Mouse (Mus musculus) embryonic stem cell, embryonic (primary cell): ENCODE data around the gene Eif2b5.

ENCODE experiments used
- CTCF ChIA-PET, 4 experiments: fragments of 300-600 bp in 2 of 4; fragments of 350-600 bp in 2 of 4; sonication (Branson Sonifier 250); formaldehyde crosslinking; loops; one replicate each; lab custom pipeline; 2022; ENCODE audit warnings: inconsistent platforms in 2 of 4; lab: Charles Lee
- POLR2A ChIA-PET, 4 experiments: fragments of 300-600 bp in 2 of 4; fragments of 350-600 bp in 2 of 4; sonication (Branson Sonifier 250); formaldehyde crosslinking; loops; one replicate each; lab custom pipeline; 2022; ENCODE audit warnings: antibody characterized with exemption in 4 of 4, inconsistent platforms in 1 of 4; lab: Charles Lee

Eif2b5 gene

GRCm38 (mm10) chr16:20540438-20540837, 41.8 kb downstream of the Eif2b5 start:
- CTCF ChIA-PET, result interaction anchor here in 1 of 4 experiments (0.5 kb wide), 1 partner anchor 381 kb away, joined by 3 read pairs; no protein-coding TSS in a partner anchor
- POLR2A ChIA-PET, result interaction anchor here in 3 of 4 experiments (0.5 to 1.5 kb wide), 12 partner anchors 14 to 176 kb away, joined by 3 to 6 read pairs (median 3); partner anchors contain the start of genes Eif2b5 (in 2 of the 3), Alg3 (in 1 of the 3), Camk2n2 (in 1 of the 3) and Eef1akmt4 (in 1 of the 3)

GRCm38 (mm10) chr16:20545696-20546095, 47.1 kb downstream of the Eif2b5 start:
- CTCF ChIA-PET, result no interaction called here
- POLR2A ChIA-PET, result interaction anchor here in 3 of 4 experiments (0.6 to 8.0 kb wide), 16 partner anchors 8 to 235 kb away, joined by 3 to 122 read pairs (median 4); partner anchors contain the start of genes Ap2m1 (in 2 of the 3), Alg3 (in 1 of the 3), Eef1akmt4 (in 1 of the 3) and Eif2b5 (in 1 of the 3)

DNA sequence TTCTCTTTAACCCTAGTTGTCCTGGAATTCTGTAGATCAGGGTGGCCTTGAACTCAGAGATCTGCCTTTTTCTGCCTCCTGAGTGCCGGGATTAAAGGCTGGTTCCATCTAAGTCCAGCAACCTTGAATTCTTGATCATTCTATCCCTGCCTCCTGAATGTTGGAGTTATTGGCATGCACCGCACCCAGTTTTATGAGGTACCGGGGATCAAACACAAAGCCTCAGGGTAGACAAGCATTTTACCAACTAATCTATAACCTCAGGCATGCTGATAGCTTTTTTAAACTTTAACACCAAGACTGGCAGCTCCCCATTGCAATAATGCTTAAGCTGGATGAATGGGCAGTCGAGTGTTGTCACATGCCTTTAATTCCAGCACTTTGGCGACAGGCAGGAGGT, 48.8 kb downstream of the Eif2b5 start:
- ChIA-PET POLR2A (interaction anchor here (0.6 to 8.0 kb wide), 65 partner anchors 10 to 708 kb away, joined by 3 to 122 read pairs (median 5); partner anchors contain the start of genes Ap2m1 (in 4 of the 4), Alg3 (in 3 of the 4), Eef1akmt4 (in 3 of the 4) and Gm49333 (in 3 of the 4)), CTCF (interaction anchor here in 3 of 4 experiments (0.6 to 2.0 kb wide), 6 partner anchors 10 to 642 kb away, joined by 3 to 7 read pairs (median 3); no protein-coding TSS in a partner anchor)

DNA sequence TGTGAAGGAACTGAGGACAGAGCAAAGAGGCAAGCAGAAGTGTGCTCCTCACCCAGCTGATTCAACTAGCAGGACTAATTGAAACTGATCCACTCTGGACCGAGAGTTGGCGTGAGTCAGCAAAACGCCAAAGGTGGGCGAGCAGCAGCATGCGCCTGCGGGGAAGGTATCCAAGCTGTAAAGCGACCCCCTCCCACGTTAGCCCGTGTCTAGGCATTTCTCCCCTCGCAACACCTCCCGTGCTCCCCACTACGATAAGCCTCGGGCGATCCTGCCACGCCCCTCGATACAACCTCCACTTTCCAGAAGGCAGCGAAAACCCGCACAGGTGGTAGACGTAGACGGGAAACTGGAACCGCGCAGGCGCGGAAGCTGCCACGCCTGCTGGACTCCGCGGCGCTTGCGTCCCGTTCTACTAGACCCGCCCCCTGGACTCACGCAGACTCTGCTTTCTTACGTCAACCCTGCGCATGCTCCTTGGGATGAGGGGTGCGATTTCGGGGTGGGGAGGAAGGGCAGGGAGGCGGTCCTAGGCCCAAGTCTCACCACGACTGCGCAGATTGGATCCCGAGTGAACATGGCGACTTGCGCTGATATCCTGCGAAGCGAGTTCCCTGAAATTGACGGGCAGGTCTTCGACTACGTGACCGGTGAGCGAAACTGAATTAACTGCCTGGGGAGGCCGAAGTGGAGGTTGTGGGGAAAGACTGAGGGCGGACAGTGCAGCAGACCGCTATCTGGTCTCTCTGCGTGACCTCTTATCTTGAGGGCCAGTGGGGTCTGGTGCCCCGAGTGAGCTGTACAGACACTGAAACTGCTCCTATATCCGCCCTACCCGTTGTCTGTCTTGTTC, 49.7 kb downstream of the Eif2b5 start, which contains the start of gene Abcf3:
Abcf3 (plus strand) TSS at position 482 of the 853 bp plus-strand sequence.
- POLR2A ChIA-PET, result interaction anchor here (0.5 to 8.0 kb wide), 77 partner anchors 9 to 1435 kb away, joined by 3 to 122 read pairs (median 4); partner anchors contain the start of genes Ap2m1 (in 4 of the 4), Alg3 (in 3 of the 4), Eef1akmt4 (in 3 of the 4) and Gm49333 (in 3 of the 4)
- CTCF ChIA-PET, result interaction anchor here (0.6 to 2.0 kb wide), 11 partner anchors 9 to 641 kb away, joined by 3 to 7 read pairs (median 3); partner anchors contain the start of genes Ap2m1 (in 1 of the 4) and Dvl3 (in 1 of the 4)

DNA sequence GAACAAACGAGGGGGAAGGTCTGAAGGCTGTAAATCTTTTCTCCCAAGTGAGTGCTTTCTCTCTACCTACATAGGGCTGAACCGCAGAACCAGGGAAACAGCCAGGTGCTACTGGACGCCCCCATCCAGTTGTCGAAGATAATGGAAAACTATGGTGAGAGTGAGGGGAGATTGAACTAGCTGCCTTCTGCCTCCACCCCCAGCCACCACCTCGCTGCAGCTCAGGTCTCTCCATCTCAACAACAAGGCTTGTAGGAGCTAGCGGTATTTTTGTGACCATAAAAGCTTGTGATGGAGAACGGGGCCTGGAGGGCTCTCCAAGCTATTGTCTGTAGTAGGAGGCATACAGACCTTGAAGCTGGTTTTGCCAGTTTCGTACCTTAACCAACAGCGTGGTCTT, 50.5 kb downstream of the Eif2b5 start:
- CTCF ChIA-PET, result interaction anchor here in 2 of 4 experiments (0.6 to 2.0 kb wide), 3 partner anchors 35 to 48 kb away, joined by 3 to 7 read pairs (median 4); no protein-coding TSS in a partner anchor
- POLR2A ChIA-PET, result interaction anchor here (0.6 to 8.0 kb wide), 38 partner anchors 8 to 229 kb away, joined by 3 to 122 read pairs (median 8); partner anchors contain the start of genes Ap2m1 (in 3 of the 4), Alg3 (in 2 of the 4), Clcn2 (in 2 of the 4) and Dvl3 (in 2 of the 4)

DNA sequence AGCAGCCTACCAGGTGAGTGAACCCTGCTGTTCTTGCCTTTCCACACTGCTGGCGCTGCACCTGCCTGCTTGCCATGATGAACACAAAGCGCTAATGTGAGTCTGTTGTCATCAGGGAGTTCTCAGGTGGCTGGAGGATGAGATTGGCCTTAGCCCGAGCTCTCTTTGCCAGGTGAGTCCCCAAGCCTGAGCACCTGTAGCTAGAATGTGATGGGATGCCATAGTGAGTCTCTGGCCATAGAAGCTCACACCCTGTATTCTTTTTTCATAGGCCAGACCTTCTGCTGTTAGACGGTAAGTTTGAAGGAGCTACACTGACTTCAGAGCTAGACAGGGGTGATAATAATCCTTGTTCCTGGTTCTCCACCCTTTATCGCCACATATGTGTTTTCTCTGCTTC, 53.1 kb downstream of the Eif2b5 start:
- CTCF ChIA-PET, result no interaction called here

DNA sequence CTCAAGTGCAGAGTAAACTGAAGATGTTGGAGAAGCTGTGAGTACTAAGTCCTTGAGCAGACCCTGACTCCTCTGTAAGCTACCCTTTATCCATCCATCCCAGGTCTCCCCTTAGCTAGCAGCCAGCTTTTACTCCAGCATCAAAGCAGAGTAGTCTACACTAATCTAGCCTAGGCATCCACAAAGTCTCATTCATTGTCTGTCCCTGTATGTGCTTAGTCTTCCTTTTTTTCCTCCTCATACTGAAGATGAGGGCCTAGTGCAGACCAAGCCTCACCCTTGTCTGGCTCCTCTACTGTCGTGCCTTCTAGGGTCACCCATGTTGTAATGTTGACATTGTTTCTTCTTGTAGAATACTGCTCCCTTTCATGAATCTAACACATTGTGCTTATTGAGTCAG, 54.0 kb downstream of the Eif2b5 start:
- ChIA-PET CTCF (no interaction called here), POLR2A (interaction anchor here in 3 of 4 experiments (1.0 to 2.0 kb wide), 4 partner anchors 9 to 54 kb away, joined by 3 to 5 read pairs (median 4); partner anchors contain the start of gene Eif2b5 (in 1 of the 3))

More for the DNA sequence above, 53.1 kb downstream of the Eif2b5 start:
- POLR2A ChIA-PET, result interaction anchor here in 2 of 4 experiments (0.8 to 8.0 kb wide), 7 partner anchors 7 to 75 kb away, joined by 4 to 122 read pairs (median 5); partner anchors contain the start of gene Ap2m1 (in 2 of the 2)

GRCm38 (mm10) chr16:20555000-20555399, 56.4 kb downstream of the Eif2b5 start:
- ChIA-PET CTCF (no interaction called here), POLR2A (interaction anchor here in 2 of 4 experiments (0.6 to 3.6 kb wide), 3 partner anchors 11 to 37 kb away, joined by 5 to 15 read pairs (median 6); no protein-coding TSS in a partner anchor)

DNA sequence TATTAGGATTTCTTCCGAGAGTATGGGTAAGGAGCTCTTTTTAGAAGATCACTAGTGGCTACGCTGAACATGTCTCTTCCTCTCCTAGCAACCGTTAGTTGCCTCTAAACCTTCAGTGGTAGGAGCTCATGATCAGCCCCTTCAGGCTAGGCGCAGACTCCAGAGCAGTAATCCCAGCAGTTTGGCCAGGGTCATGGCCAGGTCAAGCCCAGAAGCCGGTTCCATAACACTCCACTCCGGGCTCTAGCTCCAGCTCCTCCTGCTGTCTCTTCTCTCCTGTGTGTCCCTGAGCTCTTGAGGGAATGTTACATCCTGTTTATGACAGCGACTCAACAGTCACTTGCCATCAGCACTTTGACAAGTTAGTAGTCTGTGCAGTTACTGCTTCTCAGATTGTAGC, 58.8 kb downstream of the Eif2b5 start:
- POLR2A ChIA-PET, result interaction anchor here (0.5 to 7.2 kb wide), 36 partner anchors 8 to 300 kb away, joined by 3 to 46 read pairs (median 4); partner anchors contain the start of genes Ap2m1 (in 4 of the 4), Abcf3 (in 3 of the 4), Alg3 (in 3 of the 4) and Eef1akmt4 (in 3 of the 4)
- CTCF ChIA-PET, result interaction anchor here in 2 of 4 experiments (0.7 to 1.0 kb wide), 5 partner anchors 9 to 111 kb away, joined by 3 to 4 read pairs (median 3); partner anchors contain the start of genes Abcf3 (in 1 of the 2) and Eif4g1 (in 1 of the 2)
